Mouse (Mus musculus) liver, embryonic 18 days (tissue): ENCODE data around the gene Gm8297. TPM values are rescaled to one million over a fixed set of nuclear protein-coding genes. Genes with fewer than 3 reads are reported as not detected.

Experiments
- polyA plus RNA-seq: library from polyadenylated mRNA; depleted of rRNA; stranded (reverse); fragments of >200 nt; gene quantifications from 2 replicates; pipeline ENCODE4 v1.2.3, GENCODE M21; 2012; rRNA removed

Gm8297 gene
- polyA plus RNA-seq = not detected in 2 replicates

DNA sequence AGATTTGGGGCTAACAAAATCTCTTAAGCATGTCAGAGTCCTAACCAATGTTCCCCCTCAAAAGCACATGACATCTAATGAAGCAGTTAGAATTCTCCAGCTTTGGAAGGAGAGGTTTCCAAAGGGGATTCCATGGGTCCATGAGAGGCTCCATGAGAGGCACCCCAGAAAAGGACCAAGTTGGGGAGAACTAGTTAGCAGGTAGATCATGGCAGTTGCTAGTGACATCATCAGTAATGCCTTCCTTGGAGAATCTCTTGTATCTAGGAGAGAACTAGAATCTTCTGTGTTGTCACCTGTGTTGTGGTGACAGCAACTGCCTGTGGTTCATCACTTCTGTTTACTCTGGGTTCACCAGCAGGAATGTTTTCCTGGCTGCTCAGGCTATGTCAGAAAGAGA is at the start of gene Gm8297:
TSS of gene Gm8297 (plus strand) at position 301 of the 400 bp plus-strand sequence.

DNA sequence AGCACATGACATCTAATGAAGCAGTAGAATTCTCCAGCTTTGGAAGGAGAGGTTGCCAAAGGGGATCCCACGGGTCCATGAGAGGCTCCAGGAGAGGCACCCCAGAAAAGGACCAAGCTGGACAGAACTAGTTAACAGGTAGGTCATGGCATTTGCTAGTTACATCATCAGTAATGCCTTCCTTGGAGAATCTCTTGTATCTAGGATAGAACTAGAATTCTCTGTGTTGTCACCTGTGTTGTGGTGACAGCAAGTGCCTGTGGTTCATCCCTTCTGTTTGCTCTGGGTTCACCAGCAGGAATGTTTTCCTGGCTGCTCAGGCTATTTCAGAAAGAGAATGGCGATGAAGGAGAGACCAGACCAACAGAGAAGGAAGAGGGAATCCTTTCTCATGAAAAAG is 31.9 kb downstream of the Gm8297 start, which contains the start of gene Gm3298:
TSS of gene Gm3298 (plus strand) at position 301 of the 400 bp plus-strand sequence.

Other genes with a start within 250 kb of the Gm8297 start
- gene Gm9602, start 207.6 kb upstream of the Gm8297 start, polyA plus RNA-seq = not detected in 2 replicates
- not detected in 2 replicates for gene Gm3269, start 145.8 kb upstream of the Gm8297 start, polyA plus RNA-seq
- not detected in 2 replicates for gene Gm3264, start 128.4 kb upstream of the Gm8297 start, polyA plus RNA-seq
- gene Gm3278, start 91.5 kb upstream of the Gm8297 start, polyA plus RNA-seq = not detected in 2 replicates
- not detected in 2 replicates for gene Gm3298, start 32.0 kb downstream of the Gm8297 start, polyA plus RNA-seq
- not detected in 2 replicates for gene 4930555G01Rik, start 66.7 kb downstream of the Gm8297 start, polyA plus RNA-seq
- not detected in 2 replicates for gene Gm8281, start 87.1 kb downstream of the Gm8297 start, polyA plus RNA-seq
- not detected in 2 replicates for gene Gm8279, start 147.6 kb downstream of the Gm8297 start, polyA plus RNA-seq
- gene Gm3317, start 180.6 kb downstream of the Gm8297 start, polyA plus RNA-seq = not detected in 2 replicates
- gene Gm8271, start 201.9 kb downstream of the Gm8297 start, polyA plus RNA-seq = not detected in 2 replicates